In genomic region chr6:38081727-38082341, GRCm38 (mm10) we compare ENCODE assay signal across 9 mouse cellular contexts. TPM values are rescaled to one million over a fixed set of nuclear protein-coding genes. Genes with fewer than 3 reads are reported as not detected.
DNase-seq lines count a peak whose midpoint lies in the region; ATAC-seq and TF ChIP-seq lines count a peak whose summit lies in the region.
"Had no signal": no experiment of that assay in that cellular context is flagged by ENCODE, and none has a peak within 500 bp of the region (broad histone marks: within the 10 kb centered on the region; RNA-seq: fewer than 3 reads in every experiment).

No protein-coding gene starts in this region.

- DNase-seq in brain, embryonic 14.5 days (ENCODE audit: low read depth), result peak; percentile 3
- peak; percentile 87 for DNase-seq in fibroblast of lung, adult 2 months (ENCODE audit: low read depth)
- DNase-seq in kidney, adult 8-10 months, result peak; percentile 44 to 45
- peak; percentile 47 for DNase-seq in lung, postnatal 10 days
- no peak for DNase-seq in thymus, postnatal 0 days (ENCODE audit: low spot score)
- no peak for DNase-seq in T-cell, adult 2 months (ENCODE audit: low spot score)

- TF ChIP-seq POLR2A in brain, embryonic 14.5 days (IDR thresholded peaks at IDR 0.05; ENCODE audit: borderline replicate concordance, extremely low read depth, insufficient read depth, insufficient read length, poor library complexity, severe bottlenecking), result no peak

- ATAC-seq in inflammation-experienced regulatory T-cells, adult 6 months, result no peak
- ATAC-seq: activated CD4-positive, CD25-positive, alpha-beta regulatory T cell, adult 4 months had no signal

- no peak for TF ChIP-seq CTCF in brain, embryonic 14.5 days (IDR thresholded peaks at IDR 0.05; ENCODE audit: borderline replicate concordance, extremely low read depth, insufficient read depth, insufficient read length)

RNA-seq across cellular contexts. Expression of gene Tmem213, which starts 27.2 kb away (rescaled TPM):
- 0.15 TPM in 1 of 2 replicates, not detected in the other for polyA plus RNA-seq in brain, embryonic 14.5 days (2012; rRNA removed)
- polyA plus RNA-seq in inflammation-experienced regulatory T-cells, adult 6 months (2017; shearing (Covaris generic)), result not detected
- 0.31 and 0.42 TPM in 2 replicates for polyA plus RNA-seq in thymus, postnatal 0 days (2015; fragmentation: Nextera tagmentation; extraction: Ambion mirVana)
- polyA plus RNA-seq: activated CD4-positive, CD25-positive, alpha-beta regulatory T cell, adult 4 months; erythroblast, embryonic 14.5 days had no signal

RNA-seq across cellular contexts. Expression of gene Svopl, which starts 35.0 kb away (rescaled TPM):
- polyA plus RNA-seq in brain, embryonic 14.5 days (2012; rRNA removed), result 0.26 and 0.78 TPM in 2 replicates
- polyA plus RNA-seq in inflammation-experienced regulatory T-cells, adult 6 months (2017; shearing (Covaris generic)), result under 1 TPM in 1 of 3 experiments, not detected in 2; 0.19 TPM
- polyA plus RNA-seq in thymus, postnatal 0 days (2015; fragmentation: Nextera tagmentation; extraction: Ambion mirVana), result 1.2 TPM in 2 replicates
- polyA plus RNA-seq: erythroblast, embryonic 14.5 days had no signal

RNA-seq across cellular contexts. Expression of gene Atp6v0a4, which starts 42.6 kb away (rescaled TPM):
- 0.44 and 0.48 TPM in 2 replicates for polyA plus RNA-seq in brain, embryonic 14.5 days (2012; rRNA removed)
- polyA plus RNA-seq in inflammation-experienced regulatory T-cells, adult 6 months (2017; shearing (Covaris generic)), result not detected
- polyA plus RNA-seq in thymus, postnatal 0 days (2015; fragmentation: Nextera tagmentation; extraction: Ambion mirVana), result 0.19 and 0.36 TPM in 2 replicates
- polyA plus RNA-seq: activated CD4-positive, CD25-positive, alpha-beta regulatory T cell, adult 4 months; erythroblast, embryonic 14.5 days had no signal

Comparison
In these comparisons a context has a peak if more than half of its experiments do, and no peak if none do; other contexts are left out.
1. DNase-seq: peak in brain, embryonic 14.5 days (single experiment), fibroblast of lung, adult 2 months (single experiment), kidney, adult 8-10 months (2 of 2) and lung, postnatal 10 days (single experiment); none in thymus, postnatal 0 days (single experiment) and T-cell, adult 2 months (single experiment).